Mouse (Mus musculus) forebrain, embryonic 11.5 days (tissue): ENCODE results near the gene Pop5. TPM values are rescaled to one million over a fixed set of nuclear protein-coding genes. Genes with fewer than 3 reads are reported as not detected.

ENCODE experiments used
- ATAC-seq: fragments of 200-750 bp; cut with Nextera tagmentation; replicated peaks from 2 replicates; pipeline ENCODE4 v1.8.0; 2017; ENCODE audit warnings: moderate TSS enrichment; ENCODE audit not compliant: low FRiP score
- DNase-seq: peaks from one replicate; pipeline ENCODE4 v3.0.0-alpha.2; 2017; ENCODE audit warnings: low spot score
- H3K27ac ChIP-seq: fragments of 300-500 bp; sonication (generic); 2 replicates; pipeline ENCODE4 v1.5.1; 2014; ENCODE audit warnings: low read depth, low read length
- H3K27me3 ChIP-seq: fragments of 300-500 bp; sonication (generic); 2 replicates; pipeline ENCODE4 v1.6.1; 2014; ENCODE audit warnings: mild to moderate bottlenecking, low read length, mixed read lengths; ENCODE audit not compliant: control insufficient read depth, insufficient read depth
- H3K36me3 ChIP-seq: fragments of 300-500 bp; sonication (generic); 2 replicates; pipeline ENCODE4 v1.6.1; 2014; ENCODE audit warnings: mild to moderate bottlenecking, low read length, moderate library complexity, mixed read lengths; ENCODE audit not compliant: control insufficient read depth, insufficient read depth
- H3K4me1 ChIP-seq: fragments of 300-500 bp; sonication (generic); replicated peaks from 2 replicates; pipeline ENCODE4 v1.6.1; 2014; ENCODE audit warnings: low read length, mixed read lengths; ENCODE audit not compliant: control insufficient read depth, insufficient read depth
- H3K4me2 ChIP-seq: fragments of 300-500 bp; sonication (generic); 2 replicates; pipeline ENCODE4 v1.6.1; 2014; ENCODE audit warnings: low read depth, mild to moderate bottlenecking, low read length, moderate library complexity, mixed read lengths; ENCODE audit not compliant: severe bottlenecking
- H3K4me3 ChIP-seq: fragments of 300-500 bp; sonication (generic); 2 replicates; pipeline ENCODE4 v1.5.1; 2014; ENCODE audit warnings: low read depth, low read length
- H3K9ac ChIP-seq: fragments of 300-500 bp; sonication (generic); 2 replicates; pipeline ENCODE4 v1.6.1; 2014; ENCODE audit warnings: low read length
- H3K9me3 ChIP-seq: fragments of 300-500 bp; sonication (generic); 2 replicates; pipeline ENCODE4 v1.6.1; 2016; ENCODE audit warnings: low read length, mixed read lengths; ENCODE audit not compliant: control insufficient read depth
- WGBS: fragments of 180-500 bp; shearing (Covaris S2); extraction: QIAGEN DNeasy Blood & Tissue Kit; methylation state at CpG from one replicate; pipeline ENCODE4 v1.1.7; 2014; 5-methylcytosine and 5-hydroxymethylcytosine counted together
- polyA plus RNA-seq: library from polyadenylated mRNA; unstranded; fragments of >200 nt; fragmentation: Nextera tagmentation; extraction: Ambion mirVana; gene quantifications from 2 replicates; pipeline ENCODE4 v1.2.1, GENCODE M21; 2014

The Pop5 gene
- polyA plus RNA-seq, 1 experiment from 2014 or later = 105 TPM

DNA sequence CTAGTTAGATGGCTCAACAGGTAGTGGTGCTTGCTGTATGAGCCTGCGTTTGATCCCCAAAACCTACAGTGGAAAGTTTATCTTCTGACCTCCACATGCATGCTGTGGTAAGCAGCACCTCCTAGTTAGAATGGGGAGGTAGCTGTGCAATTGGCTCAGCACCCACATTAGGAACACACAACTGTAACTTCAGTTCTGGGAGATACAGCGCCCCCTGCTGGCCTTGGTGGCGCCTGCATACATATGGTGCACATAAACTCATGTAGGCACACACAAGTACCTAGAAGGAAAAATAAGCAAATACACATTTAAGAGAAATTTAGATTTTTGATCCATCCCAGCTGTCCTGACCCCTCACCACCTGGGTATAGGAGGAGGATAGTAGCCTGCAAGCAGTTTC, 13.2 kb upstream of the Pop5 start:
- Histone ChIP-seq H3K27me3 (no peaks in the 10 kb centered on the region), H3K9me3 (no peaks in the 10 kb centered on the region), H3K4me2 (no peak overlapping the region), H3K4me3 (no peak overlapping the region), H3K9ac (no peak overlapping the region), H3K36me3 (no peaks in the 10 kb centered on the region), H3K4me1 (0 out of 2 replicates have a peak, but pooled peaks cover 2% of the 10 kb centered on the region), H3K27ac (no peak overlapping the region)
- WGBS = 74% methylated on average over 3 of the region's 3 CpGs
- no peak for ATAC-seq
- no peak for DNase-seq

GRCm38 (mm10) chr5:115230830-115231551, 4.6 kb upstream of the Pop5 start:
- Histone ChIP-seq H3K4me3 (no peak overlapping the region), H3K36me3 (no peaks in the 10 kb centered on the region), H3K27ac (no peak overlapping the region), H3K4me2 (no peak overlapping the region), H3K27me3 (peaks cover 12% of the 10 kb centered on the region), H3K4me1 (peaks cover 4% of the 10 kb centered on the region; the same call in 1 of the 2 replicates), H3K9ac (0 out of 2 replicates have a peak overlapping the region, but pooled peaks have one; percentile 3), H3K9me3 (no peaks in the 10 kb centered on the region)
- WGBS = 50% methylated on average over 15 of the region's 15 CpGs
- no peak for ATAC-seq
- no peak for DNase-seq

GRCm38 (mm10) chr5:115231552-115232120, 4.0 kb upstream of the Pop5 start:
- 47% methylated on average over 16 of the region's 16 CpGs for WGBS
- Histone ChIP-seq H3K9me3 (no peaks in the 10 kb centered on the region), H3K27me3 (peaks cover 12% of the 10 kb centered on the region), H3K4me2 (no peak overlapping the region), H3K4me3 (no peak overlapping the region), H3K27ac (no peak overlapping the region), H3K4me1 (peaks cover 4% of the 10 kb centered on the region; the same call in 1 of the 2 replicates), H3K9ac (0 out of 2 replicates have a peak overlapping the region, but pooled peaks have one; percentile 3), H3K36me3 (no peaks in the 10 kb centered on the region)
- DNase-seq = no peak
- no peak for ATAC-seq

DNA sequence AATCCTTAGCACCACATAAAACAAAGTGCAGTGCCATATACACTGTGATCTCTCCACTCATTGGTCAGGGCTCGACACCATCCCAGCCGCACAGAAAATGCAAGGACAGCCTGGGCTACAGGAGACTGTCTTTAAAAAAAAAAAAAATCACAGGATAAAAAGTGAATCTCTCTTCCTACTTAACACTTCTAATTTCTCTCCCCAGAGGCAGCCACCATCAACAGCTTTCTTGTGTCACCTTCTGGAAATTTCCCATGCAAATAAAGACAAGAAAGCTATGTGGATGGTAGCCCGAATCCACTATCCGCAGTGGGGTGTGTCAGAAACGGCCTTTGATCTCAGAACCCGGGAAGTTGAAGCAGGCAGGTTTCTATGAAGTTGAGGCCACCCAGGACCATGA, 3.1 kb upstream of the Pop5 start:
- H3K4me2 ChIP-seq = no peak overlapping the region
- no peak overlapping the region for H3K4me3 ChIP-seq
- peaks cover 6% of the 10 kb centered on the region; the same call in 1 of the 2 replicates for H3K4me1 ChIP-seq
- ATAC-seq (no peak), DNase-seq (no peak)
- WGBS = 79% methylated on average over 6 of the region's 6 CpGs
- H3K36me3 ChIP-seq = no peaks in the 10 kb centered on the region
- H3K27ac ChIP-seq = no peak overlapping the region
- H3K9ac ChIP-seq = no peak overlapping the region
- no peaks in the 10 kb centered on the region for H3K9me3 ChIP-seq
- H3K27me3 ChIP-seq = peaks cover 12% of the 10 kb centered on the region

DNA sequence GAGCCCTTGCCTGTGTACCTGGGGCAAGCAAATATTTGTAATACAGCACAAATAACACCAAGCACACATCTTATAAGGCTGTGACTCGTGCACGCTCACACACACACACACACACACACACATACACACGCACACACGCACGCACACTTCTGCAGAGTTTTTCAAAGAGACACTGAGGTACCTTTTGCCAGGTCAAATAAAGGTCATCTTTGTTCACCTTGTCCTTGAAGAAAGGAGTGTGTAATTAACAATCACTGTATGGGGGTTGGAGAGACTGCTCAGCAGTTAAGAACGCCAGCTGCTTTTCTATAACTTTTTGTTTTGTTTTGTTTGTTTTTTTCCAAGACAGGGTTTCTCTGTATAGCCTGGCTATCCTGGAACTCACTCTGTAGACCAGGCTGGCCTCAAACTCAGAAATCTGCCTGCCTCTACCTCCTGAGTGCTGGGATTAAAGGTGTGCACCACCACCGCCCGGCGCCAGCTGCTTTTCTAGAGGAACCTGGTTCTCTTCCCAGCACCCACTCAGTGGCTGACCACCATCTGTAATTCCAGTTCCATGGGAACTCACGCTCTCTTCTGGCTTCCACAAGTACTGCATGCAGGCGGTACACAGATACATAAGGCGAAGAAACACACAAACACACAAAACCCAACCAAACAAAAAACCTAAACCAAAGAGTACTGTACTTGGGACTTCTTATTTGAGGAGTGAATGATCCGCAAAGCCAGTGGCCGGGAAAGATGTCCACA, 2.4 kb upstream of the Pop5 start:
- DNase-seq (no peak), ATAC-seq (no peak)
- Histone ChIP-seq H3K9me3 (no peaks in the 10 kb centered on the region), H3K36me3 (no peaks in the 10 kb centered on the region), H3K9ac (no peak overlapping the region), H3K27ac (no peak overlapping the region), H3K4me2 (no peak overlapping the region), H3K4me1 (peaks cover 6% of the 10 kb centered on the region; the same call in 1 of the 2 replicates), H3K4me3 (no peak overlapping the region), H3K27me3 (peaks cover 12% of the 10 kb centered on the region)
- WGBS = 93% methylated on average over 14 of the region's 14 CpGs

GRCm38 (mm10) chr5:115234519-115234918, 1.1 kb upstream of the Pop5 start:
- no peak for ATAC-seq
- H3K27me3 ChIP-seq = peaks cover 12% of the 10 kb centered on the region
- no peak overlapping the region for H3K9ac ChIP-seq
- no peak overlapping the region for H3K4me3 ChIP-seq
- H3K4me2 ChIP-seq = no peak overlapping the region
- H3K27ac ChIP-seq = no peak overlapping the region
- H3K36me3 ChIP-seq = no peaks in the 10 kb centered on the region
- H3K9me3 ChIP-seq = no peaks in the 10 kb centered on the region
- peaks cover 9% of the 10 kb centered on the region; the same call in 1 of the 2 replicates for H3K4me1 ChIP-seq
- 32% methylated on average over 6 of the region's 6 CpGs for WGBS
- DNase-seq = no peak

GRCm38 (mm10) chr5:115235323-115235771, 289 bp upstream of the Pop5 start:
- DNase-seq = peak; percentile 82
- H3K9ac ChIP-seq = peak overlapping the region; percentile 47
- H3K4me3 ChIP-seq = peak overlapping the region; percentile 42
- H3K27me3 ChIP-seq = peaks cover 12% of the 10 kb centered on the region
- H3K4me1 ChIP-seq = peaks cover 9% of the 10 kb centered on the region; the same call in 1 of the 2 replicates
- WGBS = under 1% methylated on average over 45 of the region's 45 CpGs
- peak; percentile 53 for ATAC-seq
- no peaks in the 10 kb centered on the region for H3K9me3 ChIP-seq
- 0 out of 2 replicates have a peak overlapping the region, but pooled peaks have one; percentile 5 for H3K27ac ChIP-seq
- H3K36me3 ChIP-seq = peaks cover 4% of the 10 kb centered on the region
- peak overlapping the region; percentile 74 for H3K4me2 ChIP-seq
